Mouse (Mus musculus) hindbrain, embryonic 13.5 days (tissue): ENCODE measurements around the gene Ephx1. TPM values are rescaled to one million over a fixed set of nuclear protein-coding genes. Genes with fewer than 3 reads are reported as not detected.

Experiments used
- ATAC-seq: fragments of 200-750 bp; cut with Nextera tagmentation; 2 replicates; pipeline ENCODE4 v1.8.0; 2017; ENCODE audit warnings: moderate TSS enrichment; ENCODE audit not compliant: low FRiP score
- H3K27ac ChIP-seq: fragments of 300-500 bp; sonication (generic); 2 replicates; pipeline ENCODE4 v1.5.1; 2015; ENCODE audit warnings: inconsistent platforms, mild to moderate bottlenecking, moderate library complexity
- H3K27me3 ChIP-seq: fragments of 300-500 bp; sonication (generic); 2 replicates; pipeline ENCODE4 v1.6.1; 2015; ENCODE audit warnings: mild to moderate bottlenecking, inconsistent platforms
- H3K36me3 ChIP-seq: fragments of 300-500 bp; sonication (generic); 2 replicates; pipeline ENCODE4 v1.6.1; 2015; ENCODE audit warnings: mild to moderate bottlenecking, inconsistent platforms
- H3K4me1 ChIP-seq: fragments of 300-500 bp; sonication (generic); replicated peaks from 2 replicates; pipeline ENCODE4 v1.6.1; 2015; ENCODE audit warnings: inconsistent platforms
- H3K4me2 ChIP-seq: fragments of 300-500 bp; sonication (generic); 2 replicates; pipeline ENCODE4 v1.6.1; 2015; ENCODE audit warnings: inconsistent platforms, mild to moderate bottlenecking, moderate library complexity
- H3K4me3 ChIP-seq: fragments of 300-500 bp; sonication (generic); 2 replicates; pipeline ENCODE4 v1.5.1; 2015; ENCODE audit warnings: mild to moderate bottlenecking, inconsistent platforms
- H3K9ac ChIP-seq: fragments of 300-500 bp; sonication (generic); 2 replicates; pipeline ENCODE4 v1.6.1; 2015; ENCODE audit warnings: mild to moderate bottlenecking, inconsistent platforms
- H3K9me3 ChIP-seq: fragments of 300-500 bp; sonication (generic); 2 replicates; pipeline ENCODE4 v1.6.1; 2016; ENCODE audit warnings: inconsistent platforms
- WGBS: fragments of 180-500 bp; shearing (Covaris S2); methylation state at CpG from one replicate; pipeline ENCODE4 v1.1.7; 2015; 5-methylcytosine and 5-hydroxymethylcytosine counted together
- polyA plus RNA-seq: library from polyadenylated mRNA; unstranded; fragments of >200 nt; fragmentation: Nextera tagmentation; extraction: Ambion mirVana; gene quantifications from 2 replicates; pipeline ENCODE4 v1.2.1, GENCODE M21; 2015

Ephx1 gene
- polyA plus RNA-seq: 3.3 and 4.8 TPM in 2 replicates

GRCm38 (mm10) chr1:181020756-181021487 is at the start of gene Ephx1:
Ephx1 (minus strand) TSS chr1:181020904.
- no peaks in the 10 kb centered on the region for H3K9me3 ChIP-seq
- H3K27me3 ChIP-seq: peaks cover 15% of the 10 kb centered on the region
- no peak for ATAC-seq
- H3K4me1 ChIP-seq: peaks cover 17% of the 10 kb centered on the region
- no peak within 1 kb of the TSS for H3K4me3 ChIP-seq
- H3K36me3 ChIP-seq: no peaks in the 10 kb centered on the region
- no peak within 1 kb of the TSS for H3K4me2 ChIP-seq
- 69% methylated on average over 5 of the region's 5 CpGs for WGBS
- H3K27ac ChIP-seq: no peak within 1 kb of the TSS
- H3K9ac ChIP-seq: no peak within 1 kb of the TSS

GRCm38 (mm10) chr1:181069671-181070070 is 49.0 kb upstream of the Ephx1 start:
- no peak overlapping the region for H3K4me3 ChIP-seq
- ATAC-seq: no peak
- no peak overlapping the region for H3K27ac ChIP-seq
- H3K9me3 ChIP-seq: no peaks in the 10 kb centered on the region
- H3K4me1 ChIP-seq: no peaks in the 10 kb centered on the region
- no peaks in the 10 kb centered on the region for H3K36me3 ChIP-seq
- H3K4me2 ChIP-seq: no peak overlapping the region
- WGBS: 75% methylated on average over 11 of the region's 11 CpGs
- H3K9ac ChIP-seq: no peak overlapping the region
- H3K27me3 ChIP-seq: no peaks in the 10 kb centered on the region

DNA sequence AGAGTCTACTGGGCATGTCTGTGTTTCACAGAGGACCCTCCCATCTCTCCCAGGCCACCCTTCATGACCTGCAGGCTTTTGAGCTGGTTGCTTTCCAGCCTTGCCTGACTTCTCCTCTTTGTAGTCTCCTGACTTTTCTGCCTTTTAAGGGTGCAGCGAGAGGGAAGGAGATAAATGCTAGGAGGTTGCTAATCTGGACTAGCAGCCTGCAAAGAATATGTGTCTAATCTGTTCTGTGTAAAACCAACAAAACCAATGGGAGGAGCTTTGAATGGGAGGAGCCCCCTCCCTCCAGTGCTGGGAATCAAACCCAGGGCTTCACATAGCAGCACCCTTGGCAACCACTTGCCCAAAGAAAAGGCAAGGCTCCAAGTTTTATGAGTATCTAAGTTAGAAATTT is 47.6 kb upstream of the Ephx1 start:
- Histone ChIP-seq H3K4me1 (no peaks in the 10 kb centered on the region), H3K9me3 (no peaks in the 10 kb centered on the region), H3K4me2 (no peak overlapping the region), H3K9ac (no peak overlapping the region), H3K27me3 (no peaks in the 10 kb centered on the region), H3K36me3 (no peaks in the 10 kb centered on the region), H3K27ac (no peak overlapping the region), H3K4me3 (no peak overlapping the region)
- 83% methylated on average over 1 of the region's 1 CpGs for WGBS
- ATAC-seq: no peak

GRCm38 (mm10) chr1:181064648-181065047 is 43.9 kb upstream of the Ephx1 start:
- Histone ChIP-seq H3K27me3 (no peaks in the 10 kb centered on the region), H3K4me2 (no peak overlapping the region), H3K9ac (no peak overlapping the region), H3K27ac (no peak overlapping the region), H3K4me3 (no peak overlapping the region), H3K36me3 (no peaks in the 10 kb centered on the region), H3K4me1 (no peaks in the 10 kb centered on the region), H3K9me3 (no peaks in the 10 kb centered on the region)
- ATAC-seq: no peak
- 76% methylated on average over 6 of the region's 6 CpGs for WGBS

DNA sequence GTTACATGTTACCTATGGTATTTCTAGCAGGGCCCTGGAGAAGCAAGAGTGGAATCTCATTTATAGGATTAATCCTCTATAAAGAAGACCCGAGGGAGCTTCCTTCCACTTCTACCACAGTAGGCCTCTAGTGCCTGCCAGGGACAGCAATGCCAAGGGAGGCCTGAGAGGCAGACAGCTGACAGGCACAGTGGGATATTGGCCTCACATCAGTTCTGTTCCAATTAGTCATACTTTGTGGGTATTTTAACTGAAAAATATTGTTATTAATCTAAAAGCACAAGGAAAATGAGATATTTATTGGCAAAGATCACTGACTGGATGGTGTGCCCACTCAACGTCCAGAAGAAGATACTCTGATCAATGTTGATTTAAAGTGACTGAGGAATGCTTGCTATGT is 43.3 kb upstream of the Ephx1 start:
- ATAC-seq: no peak
- no peaks in the 10 kb centered on the region for H3K36me3 ChIP-seq
- H3K4me3 ChIP-seq: no peak overlapping the region
- WGBS: 73% methylated on average over 2 of the region's 2 CpGs
- no peak overlapping the region for H3K4me2 ChIP-seq
- no peaks in the 10 kb centered on the region for H3K4me1 ChIP-seq
- no peaks in the 10 kb centered on the region for H3K9me3 ChIP-seq
- H3K9ac ChIP-seq: no peak overlapping the region
- H3K27ac ChIP-seq: no peak overlapping the region
- no peaks in the 10 kb centered on the region for H3K27me3 ChIP-seq

DNA sequence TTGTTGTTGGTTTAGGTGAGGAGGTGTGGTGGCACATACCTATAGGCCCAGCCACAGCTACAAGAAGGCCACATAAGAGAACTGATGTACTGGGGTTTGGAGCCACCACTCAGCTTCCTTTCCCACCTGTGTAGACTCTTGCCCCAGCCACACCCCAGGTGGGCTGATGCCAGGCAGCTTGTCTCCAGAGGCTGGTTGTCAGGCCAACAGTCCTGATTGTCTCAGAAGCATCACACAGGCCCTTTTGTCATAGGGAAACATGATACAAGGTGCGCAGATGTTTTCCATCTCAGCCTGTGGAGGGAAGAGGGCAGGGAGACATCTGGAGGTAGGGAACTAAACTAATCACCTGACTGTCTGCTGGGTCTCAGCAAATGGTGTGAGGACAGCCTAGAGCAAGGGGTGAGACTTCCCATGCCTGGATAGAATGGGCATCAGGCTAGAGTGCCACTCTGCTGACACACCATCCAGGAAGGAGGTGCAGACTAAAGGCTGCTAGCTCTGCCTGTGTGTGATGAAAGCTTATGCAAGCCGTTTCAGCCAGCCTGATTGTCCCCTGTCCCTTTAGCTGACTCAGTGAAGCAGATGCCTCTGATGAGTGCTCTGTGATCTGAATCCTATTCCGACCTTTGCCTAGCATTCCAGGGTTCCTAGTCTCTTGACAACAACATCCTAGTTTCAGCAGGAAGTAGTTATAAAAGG is 41.2 kb upstream of the Ephx1 start:
- no peak for ATAC-seq
- H3K4me3 ChIP-seq: no peak overlapping the region
- 69% methylated on average over 3 of the region's 3 CpGs for WGBS
- H3K9me3 ChIP-seq: peaks cover 8% of the 10 kb centered on the region
- no peak overlapping the region for H3K9ac ChIP-seq
- no peaks in the 10 kb centered on the region for H3K4me1 ChIP-seq
- H3K4me2 ChIP-seq: no peak overlapping the region
- no peaks in the 10 kb centered on the region for H3K36me3 ChIP-seq
- no peak overlapping the region for H3K27ac ChIP-seq
- H3K27me3 ChIP-seq: no peaks in the 10 kb centered on the region

DNA sequence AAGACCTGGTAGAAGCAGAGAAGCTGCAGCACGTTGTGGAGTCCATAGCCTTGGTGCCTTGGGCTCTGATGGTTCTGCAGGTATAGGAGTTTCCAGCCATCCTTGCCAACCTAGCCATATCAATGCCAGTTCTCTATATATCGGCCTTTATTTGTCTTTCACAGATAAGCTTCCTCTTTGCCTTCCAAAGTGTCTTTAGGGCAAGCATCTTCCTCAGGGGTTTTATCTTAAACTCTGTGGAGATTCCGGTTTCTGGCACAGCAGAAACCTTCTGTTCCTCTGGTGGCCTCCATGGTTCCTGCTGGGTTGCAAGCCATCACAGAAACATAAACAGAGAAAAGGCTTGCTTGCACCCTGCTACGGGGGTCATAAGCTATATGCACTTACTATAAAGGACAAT is 32.2 kb upstream of the Ephx1 start:
- no peak for ATAC-seq
- no peaks in the 10 kb centered on the region for H3K4me1 ChIP-seq
- no peak overlapping the region for H3K9ac ChIP-seq
- no peak overlapping the region for H3K4me2 ChIP-seq
- 87% methylated on average over 4 of the region's 4 CpGs for WGBS
- H3K27me3 ChIP-seq: no peaks in the 10 kb centered on the region
- no peak overlapping the region for H3K4me3 ChIP-seq
- no peak overlapping the region for H3K27ac ChIP-seq
- H3K9me3 ChIP-seq: peaks cover 8% of the 10 kb centered on the region
- H3K36me3 ChIP-seq: no peaks in the 10 kb centered on the region

GRCm38 (mm10) chr1:181050937-181051336 is 30.2 kb upstream of the Ephx1 start, which contains the start of gene 9130409I23Rik:
9130409I23Rik (plus strand) TSS chr1:181051237.
- H3K27ac ChIP-seq: no peak within 1 kb of the TSS
- no peaks in the 10 kb centered on the region for H3K9me3 ChIP-seq
- no peak within 1 kb of the TSS for H3K4me3 ChIP-seq
- ATAC-seq: no peak
- no peak within 1 kb of the TSS for H3K4me2 ChIP-seq
- no peaks in the 10 kb centered on the region for H3K4me1 ChIP-seq
- H3K9ac ChIP-seq: no peak within 1 kb of the TSS
- H3K36me3 ChIP-seq: no peaks in the 10 kb centered on the region
- WGBS: 89% methylated on average over 6 of the region's 6 CpGs
- no peaks in the 10 kb centered on the region for H3K27me3 ChIP-seq

GRCm38 (mm10) chr1:181049328-181049842 is 28.7 kb upstream of the Ephx1 start:
- Histone ChIP-seq H3K4me1 (no peaks in the 10 kb centered on the region), H3K4me3 (no peak overlapping the region), H3K9ac (no peak overlapping the region), H3K27me3 (no peaks in the 10 kb centered on the region), H3K27ac (no peak overlapping the region), H3K36me3 (no peaks in the 10 kb centered on the region), H3K4me2 (no peak overlapping the region), H3K9me3 (no peaks in the 10 kb centered on the region)
- ATAC-seq: no peak

DNA sequence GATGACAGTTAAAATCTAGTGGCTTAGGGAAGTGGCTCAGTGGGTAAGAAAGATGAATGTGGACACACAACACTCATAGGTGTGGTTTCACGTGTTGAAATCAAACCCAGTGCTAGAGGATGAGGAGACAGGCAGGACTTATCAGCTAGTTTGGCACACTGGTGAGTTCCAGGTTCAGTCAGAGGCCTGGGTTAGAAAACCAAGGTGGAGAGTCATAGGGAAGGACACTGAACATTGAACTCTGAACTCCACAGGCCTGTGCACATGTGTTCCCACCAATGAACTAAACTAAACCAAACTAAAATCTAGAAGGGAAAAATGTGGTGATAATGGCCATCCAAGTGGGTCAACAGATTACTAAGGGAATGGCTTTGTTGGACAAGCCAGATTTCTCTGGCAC is 26.8 kb upstream of the Ephx1 start:
- H3K4me2 ChIP-seq: no peak overlapping the region
- no peaks in the 10 kb centered on the region for H3K4me1 ChIP-seq
- 57% methylated on average over 1 of the region's 1 CpGs for WGBS
- no peak for ATAC-seq
- no peak overlapping the region for H3K9ac ChIP-seq
- H3K9me3 ChIP-seq: no peaks in the 10 kb centered on the region
- no peak overlapping the region for H3K4me3 ChIP-seq
- no peaks in the 10 kb centered on the region for H3K36me3 ChIP-seq
- no peaks in the 10 kb centered on the region for H3K27me3 ChIP-seq
- H3K27ac ChIP-seq: no peak overlapping the region

- no peak overlapping the region for H3K9ac ChIP-seq
- H3K4me3 ChIP-seq: no peak overlapping the region
- H3K36me3 ChIP-seq: no peaks in the 10 kb centered on the region
- no peaks in the 10 kb centered on the region for H3K4me1 ChIP-seq
- 11% methylated on average over 4 of the region's 4 CpGs for WGBS
- no peak overlapping the region for H3K4me2 ChIP-seq
- 0 out of 2 replicates have a peak, but pooled peaks cover 4% of the 10 kb centered on the region for H3K27me3 ChIP-seq
- ATAC-seq: no peak
- no peak overlapping the region for H3K27ac ChIP-seq
- no peaks in the 10 kb centered on the region for H3K9me3 ChIP-seq
These were observed 18.9 kb upstream of the Ephx1 start for GRCm38 (mm10) chr1:181039652-181040051.

DNA sequence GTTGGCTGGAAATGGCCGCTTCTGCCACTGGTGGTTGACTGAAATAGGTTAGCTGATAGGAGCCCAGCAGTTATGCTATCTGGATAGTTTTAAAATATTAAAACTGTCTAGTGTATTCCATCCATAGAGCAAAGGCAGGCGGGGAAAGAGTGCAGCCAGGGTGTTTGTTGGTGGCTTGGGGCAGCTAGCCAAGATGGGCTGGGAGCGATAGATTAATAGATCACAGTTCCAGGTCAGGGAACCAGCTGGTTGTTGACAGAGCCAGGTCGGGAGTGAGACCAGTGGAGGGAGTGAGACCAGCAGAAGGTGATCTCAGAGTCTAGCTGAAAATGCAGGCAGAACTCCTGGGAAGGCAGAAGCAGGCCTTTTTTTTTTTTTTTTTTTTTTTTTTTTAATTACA is 16.9 kb upstream of the Ephx1 start:
- H3K9me3 ChIP-seq: no peaks in the 10 kb centered on the region
- H3K27ac ChIP-seq: no peak overlapping the region
- no peaks in the 10 kb centered on the region for H3K4me1 ChIP-seq
- no peak for ATAC-seq
- H3K4me3 ChIP-seq: no peak overlapping the region
- H3K36me3 ChIP-seq: no peaks in the 10 kb centered on the region
- no peak overlapping the region for H3K9ac ChIP-seq
- H3K4me2 ChIP-seq: no peak overlapping the region
- 83% methylated on average over 4 of the region's 4 CpGs for WGBS
- H3K27me3 ChIP-seq: 0 out of 2 replicates have a peak, but pooled peaks cover 4% of the 10 kb centered on the region
